Mouse (Mus musculus) brain, embryonic 14.5 days (tissue): ENCODE data around the gene Ext2.

ENCODE experiments used
- CTCF ChIP-seq: fragments of 200-500 bp; IDR thresholded peaks from 2 replicates; pipeline ENCODE4 v1.5.1; 2012; ENCODE audit warnings: inconsistent platforms, mild to moderate bottlenecking, moderate library complexity, borderline replicate concordance; ENCODE audit not compliant: insufficient read depth, insufficient read length; ENCODE audit errors: extremely low read depth
- POLR2A ChIP-seq: fragments of 200-500 bp; IDR thresholded peaks from 2 replicates; pipeline ENCODE4 v1.6.1; 2012; ENCODE audit warnings: mild to moderate bottlenecking, inconsistent platforms, borderline replicate concordance; ENCODE audit not compliant: poor library complexity, insufficient read depth, insufficient read length, severe bottlenecking; ENCODE audit errors: extremely low read depth

DNA sequence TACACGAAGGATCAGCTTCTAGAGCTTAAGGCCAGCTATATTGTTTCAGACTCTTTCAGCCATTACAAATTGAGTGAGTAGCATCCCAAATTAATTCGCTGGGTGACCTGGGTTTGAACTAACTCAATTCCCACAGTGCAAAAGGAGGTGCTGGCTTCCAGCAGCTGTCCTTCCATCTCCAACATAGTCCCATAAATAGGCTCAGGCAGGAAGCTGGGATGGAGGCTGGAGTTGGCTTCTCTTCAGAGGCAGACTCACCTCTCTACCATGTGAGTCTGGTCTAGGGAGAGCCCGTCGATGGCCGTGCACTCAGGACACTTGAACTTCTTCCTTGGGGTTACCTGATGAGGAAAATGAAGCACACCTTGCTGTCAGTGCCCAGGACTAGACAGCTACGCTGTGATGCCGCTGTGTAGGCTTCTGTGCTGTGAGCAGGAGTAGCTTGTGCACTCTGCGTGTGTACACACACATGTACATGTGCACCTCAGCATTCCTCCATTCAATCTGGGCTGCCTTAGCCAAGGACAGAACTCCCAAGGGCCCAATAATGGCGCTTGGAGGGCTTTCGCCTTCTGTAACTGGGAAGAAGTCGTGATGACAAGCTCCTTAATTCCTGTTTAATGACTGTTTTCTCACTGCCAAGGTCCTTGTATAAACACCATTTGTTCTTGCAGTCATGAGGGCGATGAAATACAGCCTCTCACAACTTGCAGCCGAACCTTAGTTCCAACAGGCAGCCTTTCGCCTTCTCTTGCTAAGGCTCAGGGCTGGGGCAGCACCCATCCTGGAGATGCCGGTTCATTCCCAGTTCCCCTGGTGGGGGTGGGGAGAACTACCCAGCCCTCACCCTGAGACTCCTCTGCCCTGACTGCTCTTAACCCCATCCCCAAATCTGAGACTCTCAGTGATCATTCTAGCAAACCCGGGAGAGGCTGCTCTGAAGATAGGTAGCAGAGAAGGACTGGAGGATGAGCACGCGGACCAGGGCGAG, 119.1 kb downstream of the Ext2 start:
- TF ChIP-seq CTCF: no peak
- no peak for TF ChIP-seq POLR2A
